Mouse (Mus musculus) thymus, postnatal 25 days (tissue): Measurements from ENCODE around the gene Aak1.

Experiments
- DNase-seq: peaks from one replicate; pipeline ENCODE4 v3.0.0; 2022

Aak1 gene

DNA sequence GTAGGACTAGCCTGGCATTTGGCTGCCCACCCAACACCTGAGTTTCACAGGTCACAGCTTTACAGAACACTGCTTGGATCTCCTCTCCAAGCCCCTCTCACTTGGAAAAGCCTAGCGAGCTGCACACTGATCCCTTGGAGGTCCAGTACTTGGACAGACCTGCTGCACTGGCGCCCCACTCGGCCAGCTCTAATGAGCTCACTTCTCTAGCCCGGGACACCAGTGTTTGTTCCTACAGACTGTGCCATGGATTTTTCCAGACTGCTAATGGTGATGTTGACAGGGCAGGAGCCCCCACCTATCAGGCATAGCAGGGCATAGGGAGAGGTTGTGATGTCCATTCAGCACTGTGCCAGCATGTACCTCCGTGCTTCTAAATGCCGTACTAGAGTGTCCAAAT lies 48.2 kb downstream of the Aak1 start:
- no peak for DNase-seq

DNA sequence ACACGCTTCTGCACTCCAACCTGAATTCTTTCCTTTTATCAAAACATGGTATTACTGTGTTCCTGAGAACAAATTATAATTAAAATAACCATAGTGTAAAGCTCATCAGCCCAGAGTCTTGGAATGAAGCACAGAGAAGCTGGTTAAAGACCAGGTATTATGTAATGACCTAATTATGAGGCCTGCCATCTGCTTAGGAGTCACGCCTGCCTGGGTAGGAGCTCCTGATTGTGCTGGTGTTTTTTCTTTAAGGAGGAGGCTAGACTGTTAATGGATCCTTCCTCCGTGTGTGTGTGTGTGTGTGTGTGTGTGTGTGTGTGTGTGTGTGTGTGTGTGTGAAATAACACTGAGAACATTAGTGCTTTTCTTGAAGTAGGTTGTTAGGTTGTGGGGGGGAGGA lies 49.7 kb downstream of the Aak1 start:
- DNase-seq, result no peak

DNA sequence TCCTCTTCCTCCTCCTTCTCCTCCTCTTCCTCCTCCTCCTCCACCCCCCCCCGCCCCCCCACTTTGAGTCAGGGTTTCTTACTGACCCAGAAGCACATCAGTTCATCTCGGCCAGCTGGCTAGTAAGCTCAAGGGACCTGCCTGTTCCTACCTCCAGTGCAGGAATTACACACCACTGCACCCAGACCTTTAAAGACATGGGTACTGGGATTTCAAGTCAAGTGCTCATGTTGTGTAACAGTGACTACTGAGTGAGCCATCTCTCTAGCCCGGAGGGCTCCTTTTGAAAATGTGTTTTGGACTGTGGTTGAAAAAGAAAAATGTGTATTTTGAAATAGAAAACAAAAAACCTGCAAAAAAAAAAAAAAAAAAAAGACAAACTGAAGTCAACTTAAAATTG lies 50.6 kb downstream of the Aak1 start:
- DNase-seq, result no peak

DNA sequence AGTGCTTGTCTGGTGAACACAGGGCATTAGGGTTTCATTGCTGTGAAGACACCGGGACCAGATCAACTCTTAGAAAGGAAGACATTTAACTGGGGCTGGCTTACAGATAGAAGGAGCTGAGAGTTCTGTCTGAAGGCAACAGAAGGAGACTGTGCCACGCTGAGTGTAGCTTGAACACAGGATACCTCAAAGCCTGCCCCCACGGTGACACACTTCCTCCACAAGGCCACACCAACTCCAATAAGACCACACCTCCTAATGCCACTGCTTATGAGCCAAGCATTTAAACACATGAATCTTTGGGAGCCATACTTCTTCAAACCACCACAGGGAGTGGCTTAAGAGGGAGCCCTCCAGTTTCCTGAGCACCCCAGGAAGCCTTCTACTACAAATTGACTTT lies 51.2 kb downstream of the Aak1 start:
- DNase-seq, result no peak

DNA sequence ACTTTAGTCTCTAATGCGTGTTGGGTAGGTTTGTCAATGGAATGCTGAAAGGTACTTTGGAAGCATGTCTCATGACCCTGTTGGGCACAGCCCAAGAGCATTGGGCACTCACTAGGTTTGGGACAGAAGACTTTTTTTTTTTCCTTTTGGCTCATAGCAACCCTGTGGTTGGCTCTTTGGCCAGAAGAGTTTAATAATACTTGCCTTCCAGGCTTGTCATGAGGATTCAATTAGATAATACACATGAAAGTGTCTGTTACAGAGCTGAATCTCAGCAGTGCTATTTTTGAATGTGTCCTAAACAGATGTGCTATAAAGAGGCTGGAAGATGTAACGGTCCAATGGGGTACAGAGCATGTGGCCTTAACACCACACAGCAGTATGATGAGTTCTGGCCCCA lies 56.2 kb downstream of the Aak1 start:
- DNase-seq, result no peak

DNA sequence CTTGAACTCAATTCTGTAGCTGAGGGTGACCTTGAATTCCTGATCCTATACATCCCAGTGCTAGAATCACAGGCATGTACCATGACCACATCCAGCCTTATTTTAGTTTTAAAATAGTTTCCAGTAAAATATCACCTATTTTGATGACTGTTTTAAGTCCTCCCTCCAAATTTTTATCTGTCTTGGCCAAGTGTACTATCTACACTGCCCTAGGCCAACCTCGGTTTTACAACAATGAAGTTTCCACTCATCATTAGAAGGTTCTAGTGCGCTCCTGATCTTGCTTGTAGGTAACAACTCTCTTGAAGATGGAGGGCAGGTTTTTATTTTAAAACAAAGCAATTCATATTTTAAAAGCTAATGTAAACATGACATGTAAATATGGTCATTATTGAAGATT lies 57.9 kb downstream of the Aak1 start:
- DNase-seq, result no peak

DNA sequence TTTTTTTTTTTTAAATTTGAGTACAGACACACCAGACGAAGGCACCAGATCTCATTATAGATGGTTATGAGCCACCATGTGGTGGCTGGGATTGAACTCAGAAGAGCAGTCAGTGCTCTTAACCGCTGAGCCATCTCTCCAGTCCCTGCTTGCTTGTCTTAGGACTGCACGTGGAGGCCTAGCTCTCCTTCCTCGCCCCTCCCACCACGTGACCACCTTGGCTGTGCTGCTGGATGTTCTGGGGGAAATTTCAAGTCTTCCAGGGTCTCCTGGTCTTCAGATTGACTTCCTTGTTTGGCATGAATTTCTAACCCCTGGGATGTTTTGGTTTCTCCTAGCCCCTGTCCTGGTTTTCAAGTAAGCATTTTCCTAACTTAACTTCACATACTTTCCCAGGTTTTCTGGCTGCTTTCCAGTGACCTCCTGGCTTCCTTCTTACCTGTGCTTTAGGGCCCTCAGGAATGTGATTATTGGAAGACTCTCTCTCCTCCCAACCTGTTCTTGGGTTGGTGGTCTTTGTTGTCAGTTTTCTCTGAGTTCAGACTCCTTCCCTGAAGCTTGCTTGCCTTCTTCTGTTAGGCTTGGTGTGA lies 59.3 kb downstream of the Aak1 start:
- no peak for DNase-seq

DNA sequence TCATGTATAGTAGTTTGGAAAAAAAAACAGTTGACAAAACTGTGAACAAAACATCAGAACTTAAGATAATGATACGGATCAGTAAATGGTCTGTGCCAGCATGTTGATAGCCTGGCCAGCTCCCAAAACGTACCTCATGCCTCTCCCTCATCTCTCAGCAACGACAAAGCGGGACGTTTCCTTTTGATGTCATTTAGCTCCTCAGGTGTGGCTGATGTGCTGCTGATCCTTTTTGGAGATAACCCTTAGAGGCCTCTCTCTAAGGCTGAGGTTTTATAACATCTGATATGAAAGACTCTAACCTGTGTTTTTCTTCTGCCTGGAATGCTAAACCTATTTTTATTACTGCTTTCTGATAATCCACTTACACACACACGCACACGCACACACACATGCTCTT lies 60.6 kb downstream of the Aak1 start:
- DNase-seq, result no peak

DNA sequence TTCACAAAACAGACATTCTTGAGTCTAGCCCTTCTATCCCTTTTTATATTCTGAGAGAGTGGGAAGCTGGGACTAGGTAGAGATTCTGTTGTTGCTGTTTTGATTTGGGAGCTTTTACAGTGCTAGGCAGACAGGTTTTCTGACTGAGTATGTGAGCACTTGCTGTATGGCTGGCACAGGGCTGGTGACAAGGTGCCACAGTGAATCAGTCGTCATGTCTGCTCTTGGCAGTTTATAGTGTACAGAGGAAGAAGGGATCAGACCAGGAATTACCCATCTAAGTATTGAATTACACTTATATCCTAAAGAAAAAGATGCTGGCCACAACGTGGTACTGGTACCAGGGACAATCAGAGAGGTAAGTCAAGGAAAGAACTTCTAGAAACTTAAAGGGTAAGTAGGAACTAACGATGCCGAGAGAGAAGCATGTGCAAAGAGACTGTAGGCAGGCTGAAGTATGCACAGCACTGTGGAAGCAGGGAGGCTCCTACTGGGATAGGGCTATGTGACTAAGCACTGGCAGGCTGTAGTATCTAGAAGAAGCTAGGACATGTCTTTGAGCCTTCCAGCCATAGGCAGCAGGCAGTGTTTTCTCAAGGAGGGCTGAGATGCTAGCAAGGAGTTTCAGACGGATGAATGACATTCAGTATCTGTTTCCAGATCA lies 67.0 kb downstream of the Aak1 start:
- no peak for DNase-seq

DNA sequence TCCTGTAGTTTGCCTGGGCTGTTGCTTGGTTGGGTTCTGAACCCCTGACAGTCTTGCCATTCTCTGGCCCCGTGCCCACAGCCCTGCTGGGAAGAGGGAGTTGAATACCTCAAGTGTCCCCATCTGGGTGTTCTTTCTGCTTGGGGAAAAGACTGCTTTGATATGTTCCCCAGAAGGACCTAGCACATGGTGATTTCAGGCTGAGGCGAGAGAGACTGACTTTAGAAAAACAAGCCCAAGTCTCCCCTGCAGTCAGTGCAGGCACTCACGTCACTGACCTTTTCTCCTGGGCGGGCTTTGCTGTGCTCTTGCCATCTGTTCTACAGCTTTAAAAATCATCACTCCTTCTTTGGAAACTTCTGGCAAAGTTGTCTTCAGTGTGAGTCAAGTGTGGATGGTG lies 67.9 kb downstream of the Aak1 start:
- DNase-seq, result no peak

DNA sequence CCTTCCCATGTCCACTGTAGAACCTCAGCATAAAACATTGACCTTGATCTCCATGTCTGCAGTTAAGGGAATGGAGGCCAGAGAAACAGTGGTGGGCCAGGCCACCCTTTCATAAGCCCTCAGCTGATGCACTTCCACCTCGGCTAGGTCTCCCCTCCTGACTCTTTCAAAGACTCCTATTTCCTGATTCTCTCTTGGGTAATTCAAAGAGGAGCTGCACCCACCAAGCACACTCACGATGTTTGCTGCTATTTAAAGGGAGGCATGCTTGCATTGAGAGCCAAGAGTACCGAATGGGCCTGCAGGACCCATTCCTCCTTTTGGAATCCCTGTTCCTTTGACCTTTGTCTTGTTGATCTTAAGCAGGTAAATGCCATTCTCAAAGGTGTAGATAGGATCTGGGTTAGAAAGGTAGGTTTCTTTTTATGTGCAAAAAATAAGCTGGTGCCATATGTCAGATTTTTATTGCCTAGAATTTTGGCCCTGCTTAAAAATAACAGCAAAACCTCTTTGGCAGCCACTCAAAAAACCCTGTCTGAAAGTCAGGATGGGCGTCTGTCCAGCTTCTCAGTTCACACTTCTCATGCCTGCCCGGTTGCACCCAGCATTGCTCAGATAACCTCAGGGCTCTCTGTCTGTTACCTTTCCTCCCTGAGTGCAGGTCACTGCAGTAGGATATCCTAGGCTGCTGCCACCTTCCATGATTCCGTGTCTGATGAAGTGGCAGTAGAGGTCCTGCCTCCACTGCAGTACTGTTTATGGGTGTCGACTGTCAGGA lies 68.9 kb downstream of the Aak1 start:
- no peak for DNase-seq

DNA sequence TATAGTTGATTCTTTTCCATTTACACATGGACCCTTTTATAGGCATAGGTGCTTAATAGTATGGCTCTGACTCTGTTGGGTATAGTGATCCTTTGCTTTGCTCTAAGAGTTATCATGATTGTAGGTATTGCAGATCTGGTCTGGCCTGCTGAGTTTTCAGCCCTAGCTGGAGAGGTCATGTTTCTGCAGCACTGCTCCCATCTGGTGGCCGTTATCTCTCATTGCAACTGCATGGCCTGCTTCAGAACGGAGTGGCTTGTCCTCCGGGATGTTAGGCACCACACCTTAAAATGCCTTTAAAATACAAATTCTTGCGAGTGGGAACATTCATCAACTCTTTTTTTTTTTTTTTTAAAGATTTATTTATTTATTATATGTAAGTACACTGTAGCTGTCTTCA lies 72.6 kb downstream of the Aak1 start:
- peak; percentile 69 for DNase-seq

DNA sequence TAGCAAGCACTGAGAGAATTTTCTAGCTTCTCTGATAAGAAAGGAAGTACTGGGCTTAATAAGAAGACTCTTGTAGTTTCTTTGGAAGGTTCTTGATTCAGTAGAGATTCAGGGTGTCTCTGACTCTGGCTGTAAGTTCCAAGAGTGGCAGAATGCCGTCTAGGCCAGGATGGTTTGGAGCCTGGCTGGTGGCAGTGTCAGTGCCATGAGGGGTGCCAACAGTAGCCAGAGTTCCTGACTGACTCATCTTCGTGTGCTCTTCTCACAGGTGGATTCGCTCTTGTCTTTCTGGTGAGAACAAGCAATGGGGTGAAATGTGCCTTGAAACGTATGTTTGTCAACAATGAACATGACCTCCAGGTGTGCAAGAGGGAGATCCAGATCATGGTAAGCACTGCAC lies 75.4 kb downstream of the Aak1 start:
- no peak for DNase-seq

DNA sequence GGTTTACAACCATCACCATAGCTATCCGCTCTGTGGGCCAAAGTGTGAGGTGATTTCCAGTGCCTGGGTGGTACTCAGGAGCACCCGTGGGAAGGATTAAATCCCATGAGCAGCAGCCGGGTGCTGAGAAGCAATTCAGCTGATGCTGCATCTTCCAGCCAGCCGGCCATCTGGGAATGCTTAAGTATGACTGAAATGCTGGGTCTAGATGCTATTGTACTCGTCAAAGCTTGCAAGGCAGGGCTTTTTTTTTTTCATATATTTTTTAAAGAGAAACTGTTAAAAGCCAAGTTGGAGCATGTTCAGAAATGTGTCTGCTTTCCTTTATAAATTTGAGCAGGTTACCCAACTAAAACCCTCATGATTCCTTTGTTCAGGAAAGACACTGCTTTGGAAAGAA lies 85.2 kb downstream of the Aak1 start:
- no peak for DNase-seq

DNA sequence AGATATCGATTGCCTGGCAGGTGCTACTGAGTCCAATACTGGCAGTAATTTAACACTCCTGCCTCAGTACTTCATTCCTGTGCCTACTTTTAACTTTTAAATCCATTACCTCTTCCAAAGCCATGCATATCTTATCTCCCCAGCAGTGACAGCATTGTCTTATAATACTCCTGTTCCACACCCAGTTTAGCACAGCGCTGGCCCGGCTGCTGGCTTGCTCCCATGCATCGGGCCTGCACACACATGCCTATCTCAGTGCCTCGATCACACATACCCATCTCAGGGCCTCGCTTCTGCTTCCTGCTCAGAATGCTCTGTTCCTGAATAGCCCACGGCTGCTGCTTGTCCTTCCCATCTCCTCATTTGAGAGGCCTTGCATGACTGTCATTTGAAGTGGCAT lies 90.5 kb downstream of the Aak1 start:
- no peak for DNase-seq

DNA sequence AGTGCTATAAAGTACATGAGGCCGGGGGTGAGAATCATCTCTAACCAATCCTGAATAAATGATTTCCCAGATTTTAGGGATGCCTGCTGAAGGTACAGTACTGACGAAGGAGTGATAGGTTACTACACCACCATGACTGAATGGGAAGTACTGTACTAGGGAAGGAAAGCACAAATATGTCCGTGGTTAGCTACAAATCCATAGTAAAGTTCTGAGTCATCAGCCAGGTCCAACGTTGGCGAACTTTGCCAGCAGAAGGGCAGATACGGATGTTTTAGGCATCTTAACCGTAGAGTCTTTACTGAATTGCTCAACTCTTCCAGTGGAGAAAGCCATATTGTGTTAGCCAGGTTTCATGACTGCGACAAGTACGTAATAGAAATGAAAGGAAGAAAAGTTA lies 91.6 kb downstream of the Aak1 start:
- DNase-seq, result no peak

DNA sequence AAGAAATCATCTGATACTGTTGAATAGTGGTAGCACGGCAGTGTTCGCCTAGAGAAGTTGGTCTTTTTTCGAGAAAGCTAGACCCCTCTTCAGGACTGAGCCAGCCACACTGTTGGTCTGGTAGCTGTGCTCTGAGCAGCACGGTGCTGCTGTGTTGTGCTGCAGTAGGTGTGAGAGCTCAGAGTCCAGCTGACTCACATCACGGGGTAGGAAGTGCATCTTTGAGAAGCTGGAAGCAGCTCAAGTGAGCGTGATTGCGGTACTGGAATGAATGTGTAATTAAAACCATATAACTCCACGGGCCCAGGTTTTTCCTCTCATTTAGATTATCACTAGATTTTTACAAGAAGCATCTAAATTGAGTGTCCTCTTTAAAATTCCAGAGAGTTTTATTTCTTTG lies 97.8 kb downstream of the Aak1 start:
- DNase-seq, result no peak

DNA sequence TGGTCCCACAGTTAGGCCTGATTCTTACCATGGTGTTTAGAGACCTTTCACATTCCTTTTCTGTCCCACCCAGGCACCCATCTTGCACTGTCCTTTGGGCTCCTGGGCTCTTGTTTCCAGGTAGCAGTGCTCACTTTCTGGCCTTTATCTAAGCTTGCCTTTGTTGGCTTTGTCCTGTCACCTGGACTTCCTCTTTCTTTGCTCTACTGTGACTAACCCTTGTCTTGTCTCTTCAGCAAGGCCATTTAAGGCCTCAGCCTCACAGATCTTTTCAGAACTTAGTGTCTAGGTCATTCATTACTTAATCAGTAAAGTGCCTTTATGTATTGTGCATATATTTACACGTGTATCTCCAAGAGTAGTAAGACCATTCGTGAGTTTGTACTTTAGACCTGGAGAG lies 99.4 kb downstream of the Aak1 start:
- DNase-seq, result no peak

DNA sequence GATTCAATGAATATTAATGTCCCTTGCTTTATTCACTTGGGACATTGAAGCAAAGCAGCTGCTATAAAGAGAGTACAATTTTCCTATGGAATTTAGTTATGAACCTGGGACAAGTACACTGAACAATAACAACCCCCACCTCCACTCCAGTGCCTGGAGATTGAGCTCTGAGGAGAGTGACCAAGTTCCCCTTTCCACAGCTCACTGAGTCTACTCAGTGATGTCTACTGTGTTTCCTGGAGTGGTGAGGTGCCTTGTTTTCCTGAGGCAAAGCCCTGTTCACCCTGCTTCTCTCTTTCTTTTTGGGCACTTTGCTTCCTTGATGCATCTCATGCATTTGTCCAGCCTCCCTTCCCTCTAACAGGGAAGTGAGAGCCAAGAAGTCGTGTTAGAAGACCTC lies 100.8 kb downstream of the Aak1 start:
- DNase-seq, result no peak

DNA sequence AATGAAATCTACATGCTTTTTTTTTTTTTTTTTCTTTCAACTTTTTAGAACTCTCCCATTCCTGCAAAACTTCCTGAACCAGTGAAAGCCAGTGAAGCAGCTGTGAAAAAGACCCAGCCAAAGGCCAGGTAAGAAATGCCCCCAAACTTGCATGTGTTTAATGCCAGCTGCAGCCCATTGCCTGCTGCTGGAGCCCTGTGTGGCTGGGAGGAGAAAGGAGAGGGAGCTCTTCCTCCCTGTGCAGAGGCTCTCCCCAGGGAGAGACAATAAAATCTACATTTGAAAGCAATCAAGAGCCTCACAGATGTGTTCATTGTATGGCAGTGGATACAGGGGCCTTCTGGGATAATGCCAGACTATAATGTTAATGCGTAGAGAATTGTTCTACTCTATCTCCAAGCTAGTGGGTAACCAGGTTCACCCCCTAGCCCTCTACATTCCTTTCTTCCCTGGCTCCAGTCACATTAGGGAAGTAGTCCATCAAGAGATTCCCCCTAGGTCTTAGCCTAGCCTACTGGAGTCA lies 101.5 kb downstream of the Aak1 start:
- DNase-seq, result no peak

DNA sequence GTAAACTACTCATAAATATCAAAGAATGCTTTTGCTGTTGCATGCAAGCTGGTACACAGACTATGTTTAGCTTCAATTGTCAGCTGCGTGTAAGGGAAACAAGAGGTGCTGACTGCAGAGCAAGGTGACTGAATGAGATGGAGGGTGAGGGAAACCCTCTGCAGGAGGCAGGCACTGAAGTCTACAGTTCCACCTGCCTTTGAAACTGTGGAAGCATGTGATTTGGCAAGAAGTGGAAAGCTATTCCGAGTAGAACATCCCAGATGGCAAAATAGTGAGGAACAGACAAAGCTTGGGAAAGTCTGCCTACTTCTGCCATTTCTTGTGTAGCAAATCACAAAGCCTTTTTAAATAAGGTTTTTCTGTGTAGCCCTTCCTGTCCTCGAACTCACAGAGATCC lies 106.4 kb downstream of the Aak1 start:
- DNase-seq, result no peak

DNA sequence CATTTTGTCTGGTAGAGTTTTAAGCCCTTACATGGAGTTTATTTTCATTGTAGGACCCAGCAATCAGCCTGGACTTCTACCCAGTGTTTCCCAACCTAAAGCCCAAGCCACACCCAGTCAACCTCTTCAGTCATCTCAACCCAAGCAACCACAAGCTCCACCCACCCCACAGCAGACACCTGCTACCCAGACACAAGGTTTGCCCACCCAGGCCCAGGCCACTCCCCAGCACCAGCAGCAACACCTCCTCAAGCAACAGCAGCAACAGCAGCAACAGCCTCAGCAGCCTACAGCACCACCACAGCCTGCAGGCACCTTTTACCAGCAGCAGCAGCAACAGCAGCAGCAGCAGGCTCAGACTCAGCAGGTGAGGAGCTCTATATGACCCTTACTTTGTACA lies 106.9 kb downstream of the Aak1 start:
- DNase-seq, result peak; percentile 17

DNA sequence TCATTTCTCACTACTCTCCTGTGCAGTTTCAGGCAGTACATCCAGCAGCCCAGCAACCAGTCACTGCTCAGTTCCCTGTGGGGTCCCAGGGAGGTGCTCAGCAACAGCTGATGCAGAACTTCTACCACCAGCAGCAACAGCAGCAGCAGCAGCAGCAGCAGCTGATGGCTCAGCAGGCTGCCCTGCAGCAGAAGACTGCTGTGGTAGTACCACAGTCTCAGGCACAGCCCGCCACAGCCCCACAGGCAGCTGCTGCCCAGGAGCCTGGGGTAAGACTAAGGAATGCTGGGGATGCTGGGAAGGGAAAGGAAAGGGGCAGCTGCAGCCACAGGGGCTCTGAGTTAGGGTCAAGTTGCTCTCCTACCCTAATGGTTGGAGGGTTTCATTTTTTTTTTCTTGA lies 109.7 kb downstream of the Aak1 start:
- no peak for DNase-seq

DNA sequence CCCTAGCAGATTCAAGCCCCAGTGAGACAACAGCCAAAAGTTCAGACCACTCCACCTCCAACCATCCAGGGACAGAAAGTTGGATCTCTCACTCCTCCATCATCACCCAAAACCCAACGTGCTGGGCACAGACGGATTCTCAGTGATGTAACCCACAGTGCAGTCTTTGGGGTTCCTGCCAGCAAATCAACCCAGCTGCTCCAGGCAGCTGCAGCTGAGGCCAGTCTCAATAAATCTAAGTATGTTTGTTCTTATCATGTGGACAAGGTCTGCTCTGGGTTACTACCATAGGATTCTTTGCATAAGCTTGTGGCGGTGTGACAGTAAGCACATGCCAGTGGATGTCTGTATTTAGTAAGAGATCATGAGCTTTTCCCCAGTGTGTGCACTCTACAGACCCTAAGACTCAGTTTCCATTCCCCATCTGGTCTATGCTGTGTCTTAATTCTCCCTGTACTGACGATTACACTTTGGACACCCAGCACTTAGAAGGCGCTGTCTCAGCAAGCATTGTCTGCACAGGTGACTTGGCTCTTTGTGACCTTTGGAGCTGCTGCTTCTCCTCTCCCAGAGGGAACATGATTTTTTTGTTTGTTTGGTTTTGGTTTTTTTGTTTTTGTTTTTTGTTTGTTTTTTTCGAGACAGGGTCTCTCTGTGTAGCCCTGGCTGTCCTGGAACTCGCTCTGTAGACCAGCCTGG lies 114.8 kb downstream of the Aak1 start:
- no peak for DNase-seq
